Comparison of ENCODE assay signal across 18 mouse cellular contexts in genomic region chr3:127796271-127796670, GRCm38 (mm10).
"Had no signal": no experiment of that assay in that cellular context is flagged by ENCODE, and none has a peak within 500 bp of the region (broad histone marks: within the 10 kb centered on the region; RNA-seq: fewer than 3 reads in every experiment).

No protein-coding gene starts in this region.

- H3K4me3 ChIP-seq: kidney, embryonic 15.5 days; layer of hippocampus, adult 2 months; limb, embryonic 10.5 days; limb, embryonic 13.5 days; liver, embryonic 13.5 days; megakaryocyte, embryonic 14.5 days; midbrain, embryonic 10.5 days; midbrain, embryonic 13.5 days had no signal

- H3K9me3 ChIP-seq: kidney, embryonic 15.5 days; limb, embryonic 10.5 days; limb, embryonic 13.5 days; midbrain, embryonic 10.5 days had no signal

- H3K27me3 ChIP-seq: liver, embryonic 13.5 days; megakaryocyte, embryonic 14.5 days had no signal

- H3K4me2 ChIP-seq: kidney, embryonic 15.5 days; limb, embryonic 13.5 days; liver, embryonic 13.5 days; midbrain, embryonic 13.5 days had no signal

- H3K27ac ChIP-seq: kidney, embryonic 15.5 days; layer of hippocampus, adult 2 months; limb, embryonic 10.5 days; limb, embryonic 13.5 days; liver, embryonic 13.5 days; midbrain, embryonic 10.5 days; midbrain, embryonic 13.5 days; stomach, postnatal 0 days had no signal

- H3K9ac ChIP-seq: kidney, embryonic 15.5 days; limb, embryonic 13.5 days; liver, embryonic 13.5 days; midbrain, embryonic 13.5 days had no signal

- H3K36me3 ChIP-seq: kidney, embryonic 15.5 days; limb, embryonic 10.5 days; limb, embryonic 13.5 days; midbrain, embryonic 10.5 days; midbrain, embryonic 13.5 days had no signal

- DNase-seq: kidney, adult 2 months; kidney, postnatal 14 days; kidney, postnatal 4 days; layer of hippocampus, adult 9-11 months; liver, embryonic 13.5 days; lung, adult 2 months; lung, postnatal 14 days; lung, postnatal 4 days; thymus, postnatal 25 days had no signal

- ATAC-seq: midbrain, embryonic 13.5 days; midbrain, embryonic 16.5 days had no signal
